Mouse (Mus musculus) ES-Bruce4 (cell line): ENCODE measurements at regions not wholly inside any gene's neighbourhood (a gene's known extent, or its start where the extent isn't known, plus 50 kb on each side); places are given as distances from the start of the nearest gene placed in this dataset.

ENCODE experiments used
- H3K27ac ChIP-seq: 2 replicates; pipeline ENCODE4 v1.5.1; 2012; ENCODE audit warnings: low read length, inconsistent platforms; ENCODE audit not compliant: insufficient read depth
- H3K27me3 ChIP-seq: 2 replicates; pipeline ENCODE4 v1.6.1; 2012; ENCODE audit warnings: mild to moderate bottlenecking, low read length, inconsistent platforms; ENCODE audit not compliant: control insufficient read depth, poor library complexity, insufficient read depth, severe bottlenecking
- H3K36me3 ChIP-seq: 2 replicates; pipeline ENCODE4 v1.6.1; 2012; ENCODE audit warnings: inconsistent platforms, mild to moderate bottlenecking, low read length, moderate library complexity; ENCODE audit not compliant: control insufficient read depth, poor library complexity, insufficient read depth, severe bottlenecking
- H3K4me1 ChIP-seq: one replicate; pipeline ENCODE4 v1.8.1; 2011; ENCODE audit warnings: low read length; ENCODE audit not compliant: control insufficient read depth, insufficient read depth
- H3K4me3 ChIP-seq: 2 replicates; pipeline ENCODE4 v1.5.1; 2011; ENCODE audit warnings: low read depth, mild to moderate bottlenecking, low read length
- H3K9ac ChIP-seq: 2 replicates; pipeline ENCODE4 v1.6.1; 2012; ENCODE audit warnings: low read depth, mild to moderate bottlenecking, inconsistent platforms; ENCODE audit not compliant: poor library complexity, severe bottlenecking
- H3K9me3 ChIP-seq: replicated peaks from 2 replicates; pipeline ENCODE4 v1.6.1; 2012; ENCODE audit warnings: mild to moderate bottlenecking, low read length, inconsistent platforms; ENCODE audit not compliant: control insufficient read depth, poor library complexity, insufficient read depth, severe bottlenecking
- CTCF ChIP-seq: IDR thresholded peaks from one replicate; pipeline ENCODE4 v1.8.1; 2011; ENCODE audit warnings: low read depth, low read length
- EP300 ChIP-seq: IDR thresholded peaks from 2 replicates; pipeline ENCODE4 v1.6.1; 2011; ENCODE audit warnings: low read depth, low read length; ENCODE audit not compliant: insufficient read depth
- POLR2A ChIP-seq: IDR thresholded peaks from one replicate; pipeline ENCODE4 v1.8.1; 2011; ENCODE audit warnings: low read length; ENCODE audit not compliant: insufficient read depth

DNA sequence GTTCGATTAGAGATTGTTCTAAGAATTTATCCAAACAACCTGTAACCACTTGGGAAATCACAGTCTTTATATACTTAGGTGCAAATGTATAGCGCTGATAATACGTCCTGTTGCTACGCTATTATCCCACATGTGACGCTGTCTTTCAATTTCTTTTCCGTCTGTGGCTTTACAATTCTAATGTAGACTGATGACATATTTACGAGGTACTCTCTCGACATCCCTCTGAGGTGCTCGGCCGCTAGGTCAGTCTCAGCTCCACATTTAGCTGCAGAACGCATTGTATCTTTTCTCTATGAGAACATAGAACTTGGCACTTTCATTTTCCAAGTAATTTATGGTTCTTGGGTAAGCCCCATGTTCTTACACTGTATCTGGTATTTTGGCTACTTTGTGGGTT is 193.6 kb downstream of the Dact1 start:
- Histone ChIP-seq H3K36me3 (no peaks in the 10 kb centered on the region), H3K27ac (no peak overlapping the region), H3K27me3 (no peaks in the 10 kb centered on the region), H3K9ac (no peak overlapping the region), H3K9me3 (no peaks in the 10 kb centered on the region), H3K4me3 (no peak overlapping the region), H3K4me1 (no peaks in the 10 kb centered on the region)
- TF ChIP-seq POLR2A (no peak), CTCF (no peak), EP300 (no peak)

- TF ChIP-seq CTCF, result no peak
- TF ChIP-seq EP300, result no peak
- no peak for TF ChIP-seq POLR2A
- Histone ChIP-seq H3K27me3 (no peaks in the 10 kb centered on the region), H3K9ac (no peak overlapping the region), H3K27ac (no peak overlapping the region), H3K36me3 (no peaks in the 10 kb centered on the region), H3K9me3 (0 out of 2 replicates have a peak, but pooled peaks cover 3% of the 10 kb centered on the region), H3K4me1 (no peaks in the 10 kb centered on the region), H3K4me3 (no peak overlapping the region)
Measured at GRCm38 (mm10) chr12:71506206-71506605, 196.5 kb downstream of the Dact1 start.

DNA sequence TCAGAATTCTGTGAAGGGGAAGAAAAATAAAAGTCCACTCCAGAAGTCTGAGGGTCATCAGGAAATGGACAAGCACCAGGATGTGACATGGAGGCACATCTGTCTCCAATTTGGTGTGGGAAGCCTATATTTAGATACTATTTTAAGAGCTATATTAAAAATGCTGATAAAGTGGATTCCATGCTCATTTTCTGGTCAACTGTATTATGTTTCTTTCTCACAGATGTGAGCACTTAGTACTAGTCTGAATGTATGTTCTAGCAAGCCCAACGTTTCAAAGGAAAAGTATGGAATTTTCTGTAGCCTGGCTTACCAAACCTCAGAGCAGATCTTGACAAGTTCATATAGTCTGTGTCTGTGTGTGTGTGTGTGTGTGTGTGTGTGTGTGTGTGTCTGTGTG is 197.0 kb downstream of the Dact1 start:
- Histone ChIP-seq H3K9me3 (0 out of 2 replicates have a peak, but pooled peaks cover 3% of the 10 kb centered on the region), H3K4me1 (no peaks in the 10 kb centered on the region), H3K4me3 (no peak overlapping the region), H3K27ac (no peak overlapping the region), H3K27me3 (no peaks in the 10 kb centered on the region), H3K36me3 (no peaks in the 10 kb centered on the region), H3K9ac (no peak overlapping the region)
- no peak for TF ChIP-seq EP300
- TF ChIP-seq POLR2A, result no peak
- TF ChIP-seq CTCF, result no peak

GRCm38 (mm10) chr12:71512915-71513612 is 203.4 kb downstream of the Dact1 start:
- no peak overlapping the region for H3K4me3 ChIP-seq
- TF ChIP-seq POLR2A (no peak), EP300 (no peak), CTCF (no peak)
- H3K9me3 ChIP-seq, result 0 out of 2 replicates have a peak, but pooled peaks cover 3% of the 10 kb centered on the region

GRCm38 (mm10) chr12:71519520-71519919 is 209.8 kb downstream of the Dact1 start:
- H3K4me1 ChIP-seq, result no peaks in the 10 kb centered on the region
- H3K36me3 ChIP-seq, result no peaks in the 10 kb centered on the region
- H3K27ac ChIP-seq, result no peak overlapping the region
- no peak overlapping the region for H3K4me3 ChIP-seq
- no peaks in the 10 kb centered on the region for H3K9me3 ChIP-seq
- H3K27me3 ChIP-seq, result no peaks in the 10 kb centered on the region
- TF ChIP-seq POLR2A (no peak), CTCF (no peak), EP300 (no peak)
- no peak overlapping the region for H3K9ac ChIP-seq

More at GRCm38 (mm10) chr12:71512915-71513612, 203.4 kb downstream of the Dact1 start:
- H3K4me1 ChIP-seq, result no peaks in the 10 kb centered on the region
- no peaks in the 10 kb centered on the region for H3K27me3 ChIP-seq
- no peaks in the 10 kb centered on the region for H3K36me3 ChIP-seq
- no peak overlapping the region for H3K27ac ChIP-seq
- no peak overlapping the region for H3K9ac ChIP-seq

GRCm38 (mm10) chr12:71521936-71522335 is 212.3 kb downstream of the Dact1 start:
- Histone ChIP-seq H3K36me3 (no peaks in the 10 kb centered on the region), H3K27ac (no peak overlapping the region), H3K4me3 (no peak overlapping the region), H3K9ac (no peak overlapping the region), H3K27me3 (no peaks in the 10 kb centered on the region), H3K9me3 (no peaks in the 10 kb centered on the region), H3K4me1 (peaks cover 1% of the 10 kb centered on the region)
- TF ChIP-seq POLR2A (no peak), CTCF (no peak), EP300 (no peak)
